Mouse (Mus musculus) c-Kit-positive CD71-negative TER-119-negative erythroid progenitor cells, embryonic 14.5 days (primary cell): ENCODE results near the gene Wrap73.

Experiments
- DNase-seq: peaks from one replicate; pipeline ENCODE4 v3.0.0-alpha.2; 2013; ENCODE audit warnings: low read depth

Wrap73 gene

DNA sequence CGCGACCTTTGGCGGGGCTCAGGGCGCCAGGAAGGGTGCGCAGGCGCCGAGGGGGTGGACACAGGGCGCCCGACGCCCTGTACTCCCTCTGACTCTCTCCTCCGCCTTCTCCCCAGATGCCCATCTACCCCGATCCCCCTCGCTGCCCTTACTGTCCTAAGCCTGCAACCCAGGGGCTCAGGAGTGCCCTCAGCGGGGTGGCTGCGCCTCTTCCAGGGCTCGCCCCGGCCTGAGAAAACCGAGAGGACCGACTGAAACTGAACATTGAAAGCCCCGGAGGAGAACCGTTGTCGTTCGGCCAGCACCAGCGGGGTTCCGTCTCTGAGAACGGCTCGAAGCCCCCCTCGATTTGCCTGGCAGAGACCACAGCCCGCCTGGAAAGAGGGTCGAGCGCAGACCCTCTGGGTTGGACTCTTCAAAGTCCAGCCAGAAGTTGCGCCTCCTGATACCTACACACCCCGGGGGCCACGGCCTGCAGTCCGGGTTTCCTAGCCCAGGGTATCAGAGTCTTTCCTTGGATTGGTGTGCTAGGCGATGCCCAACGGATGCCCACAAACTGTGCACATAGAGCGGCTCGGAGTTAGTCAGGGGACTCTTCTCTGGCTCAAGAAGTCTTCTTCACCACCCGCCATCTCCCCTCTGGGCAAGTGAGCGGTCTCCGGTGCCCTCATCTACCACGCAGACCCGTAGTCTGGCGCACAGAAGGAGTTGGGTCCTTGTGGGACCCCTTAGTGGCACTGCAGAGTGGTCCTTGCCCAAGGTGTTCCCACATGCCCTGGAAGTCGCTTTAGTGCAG lies 1.8 kb upstream of the Wrap73 start:
- DNase-seq: no peak

DNA sequence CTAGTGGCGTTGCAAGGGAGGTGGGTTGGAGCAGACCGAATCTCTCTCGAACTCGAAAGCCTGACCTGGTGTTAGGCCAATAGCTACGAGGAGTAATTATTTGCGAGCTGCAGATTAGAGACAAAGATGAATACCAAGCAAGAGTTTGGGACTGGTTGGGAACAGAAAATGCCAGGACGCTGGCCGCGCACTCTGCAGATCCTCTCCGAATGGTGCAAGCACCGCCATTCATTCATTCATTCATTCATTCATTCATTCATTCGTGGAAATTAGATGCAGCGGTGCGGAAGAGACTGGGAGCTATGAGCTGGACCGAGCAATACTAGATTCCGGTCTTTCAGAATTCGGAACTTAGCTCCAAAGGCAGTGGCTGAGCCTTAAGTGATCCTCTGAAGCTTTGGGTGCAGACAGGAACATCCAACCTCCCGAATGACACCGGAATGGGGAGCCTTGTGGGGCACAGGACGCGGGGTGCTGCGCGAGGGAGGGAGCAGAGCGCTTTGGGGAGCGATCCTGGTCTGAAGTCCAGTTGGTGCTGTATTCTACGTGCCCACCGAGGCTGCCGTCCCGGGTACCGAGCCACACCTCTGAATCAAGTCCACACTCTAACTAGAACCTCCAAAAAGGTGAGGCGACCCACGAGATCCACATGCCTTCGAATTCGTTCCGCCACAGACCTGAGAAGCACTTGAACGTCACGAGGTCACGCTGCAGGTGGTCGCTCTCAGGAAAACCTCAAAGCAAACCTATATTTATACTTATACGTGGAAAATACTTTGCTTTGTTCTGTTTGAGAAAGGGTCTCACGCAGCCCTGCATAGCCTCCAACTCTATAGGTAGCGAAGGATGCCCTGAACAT lies 934 bp upstream of the Wrap73 start:
- no peak for DNase-seq

- DNase-seq: no peak
Observed at GRCm38 (mm10) chr4:154144712-154145111, 2.5 kb downstream of the Wrap73 start.

DNA sequence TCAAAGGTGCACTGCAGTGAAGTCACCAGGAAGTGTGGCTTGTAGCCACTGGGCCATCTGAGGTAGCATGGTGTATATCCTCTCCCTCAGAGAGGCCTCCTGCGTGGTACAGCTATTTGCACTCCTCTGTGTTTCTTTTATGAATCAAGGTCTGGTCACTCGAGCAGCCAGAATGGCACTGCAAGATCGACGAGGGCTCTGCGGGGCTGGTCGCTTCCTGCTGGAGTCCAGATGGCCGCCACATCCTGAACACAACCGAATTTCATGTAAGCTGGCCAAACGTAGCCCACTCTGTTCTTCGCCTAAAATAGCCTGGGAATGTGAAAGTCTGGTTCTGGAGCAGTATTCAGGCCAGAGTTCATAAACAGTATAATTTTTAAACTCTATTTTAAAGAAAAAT lies 4.2 kb downstream of the Wrap73 start:
- no peak for DNase-seq

- no peak for DNase-seq
Observed at GRCm38 (mm10) chr4:154154104-154154503, 11.9 kb downstream of the Wrap73 start.

GRCm38 (mm10) chr4:154156050-154156449 lies 13.9 kb downstream of the Wrap73 start:
- no peak for DNase-seq

- no peak for DNase-seq
Observed at GRCm38 (mm10) chr4:154157970-154158662, 15.9 kb downstream of the Wrap73 start.

DNA sequence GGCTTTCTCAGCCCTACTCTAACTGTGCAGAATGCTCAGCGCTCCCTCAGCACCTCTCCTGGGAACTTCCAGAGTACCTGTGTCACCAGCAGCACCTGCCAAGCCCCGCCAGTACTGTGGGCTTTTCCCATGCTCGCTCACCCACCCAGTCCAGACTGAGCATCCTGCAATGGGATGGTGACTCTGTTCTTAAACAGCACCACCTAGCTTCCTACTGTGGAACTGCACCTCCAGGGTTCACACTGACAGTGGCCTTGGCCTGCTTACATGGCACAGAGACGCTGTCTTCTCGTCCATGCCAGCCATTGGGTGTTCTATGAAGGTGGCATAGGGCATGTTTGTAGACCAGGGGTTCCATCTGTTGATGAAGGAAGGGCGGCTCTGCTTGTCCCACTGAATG lies 16.8 kb downstream of the Wrap73 start:
- peak; percentile 88 for DNase-seq

DNA sequence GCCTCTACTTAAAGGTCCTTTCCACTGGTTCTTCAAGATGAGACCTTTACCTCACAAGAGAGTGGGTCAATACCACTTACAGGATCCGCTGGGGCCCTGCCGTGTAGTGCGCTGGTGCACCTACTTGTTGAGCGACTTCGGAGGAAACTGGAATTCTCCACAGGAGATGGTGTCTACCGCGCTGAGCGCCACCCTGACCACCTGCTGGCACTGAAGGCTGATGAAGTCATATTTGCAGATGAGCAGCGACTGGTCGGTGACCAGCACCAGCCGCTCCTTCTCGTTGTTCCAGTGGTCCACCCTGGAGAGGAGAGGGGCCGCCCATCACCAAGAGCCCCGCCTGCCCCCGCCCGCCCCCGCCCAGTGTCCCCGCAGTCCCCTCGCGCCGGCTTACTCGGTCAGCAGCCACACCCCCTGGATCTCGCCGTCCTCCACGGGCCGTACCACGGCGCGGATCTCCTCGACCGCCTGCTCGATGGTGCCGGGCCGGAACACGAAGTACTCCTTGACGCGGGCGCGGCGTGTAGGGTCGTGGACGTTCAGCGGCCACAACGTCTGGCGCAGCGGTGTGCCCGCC lies 17.9 kb downstream of the Wrap73 start:
- DNase-seq: no peak

- DNase-seq: peak; percentile 87
Observed at GRCm38 (mm10) chr4:154160538-154161390, 18.6 kb downstream of the Wrap73 start, which contains the start of gene Tprgl. TSS of gene Tprgl (minus strand) at chr4:154160666.

- DNase-seq: peak; percentile 70
Observed at GRCm38 (mm10) chr4:154163296-154163695, 21.1 kb downstream of the Wrap73 start.

DNA sequence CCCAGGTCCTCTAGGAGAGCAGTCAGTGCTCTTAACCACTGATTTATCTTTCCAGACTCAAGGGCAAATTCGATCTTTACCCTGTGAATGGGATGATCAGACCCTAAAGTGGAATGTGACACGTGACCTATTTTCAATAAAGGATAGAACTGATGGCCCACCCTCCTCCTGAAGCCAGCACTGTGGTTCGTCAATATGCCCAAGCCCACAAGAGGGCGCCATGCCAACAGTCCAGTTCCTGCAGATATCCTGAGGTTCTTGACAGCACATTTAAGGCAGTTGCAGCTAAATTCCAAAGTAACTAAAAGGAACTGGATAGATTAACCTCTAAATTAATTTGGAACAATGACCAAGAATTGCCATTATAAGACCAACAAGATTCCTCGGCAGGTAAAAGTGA lies 24.9 kb downstream of the Wrap73 start:
- DNase-seq: peak; percentile 56

GRCm38 (mm10) chr4:154170021-154170420 lies 27.8 kb downstream of the Wrap73 start:
- no peak for DNase-seq

DNA sequence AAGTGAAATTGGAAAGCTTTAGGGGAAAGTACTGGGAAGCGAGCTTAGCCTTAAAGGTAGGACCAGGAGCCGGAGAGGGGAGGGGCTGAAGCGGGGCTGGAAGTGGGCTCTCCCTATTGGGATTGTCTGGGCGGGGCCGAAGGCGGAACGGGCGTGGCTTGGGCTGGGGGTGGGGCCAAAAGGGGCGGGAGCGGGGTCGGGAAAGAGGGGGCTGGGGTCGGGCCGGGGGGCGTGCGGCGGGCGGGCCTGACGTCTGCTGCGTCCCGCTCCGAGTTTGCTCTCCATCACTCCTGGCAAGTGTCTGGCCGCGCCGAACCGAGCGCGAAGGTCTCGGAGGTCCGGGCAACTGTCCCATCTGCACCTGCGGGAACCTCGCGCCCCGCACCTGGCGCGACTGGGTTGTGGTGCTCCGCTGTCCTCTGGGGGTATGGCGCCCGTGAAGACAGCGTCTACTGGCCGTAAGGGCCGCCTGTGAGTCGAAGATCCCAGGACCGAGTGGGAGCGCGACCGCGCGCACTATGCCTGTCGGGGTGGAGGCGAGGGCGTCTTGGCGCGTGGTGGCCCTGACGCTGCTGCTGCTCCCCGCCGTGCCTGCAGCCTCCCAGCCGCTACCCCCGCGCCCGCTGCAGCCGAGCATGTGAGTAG lies 28.5 kb downstream of the Wrap73 start, which contains the start of gene Megf6:
TSS of gene Megf6 (plus strand) at position 225 of the 645 bp plus-strand sequence.
- no peak for DNase-seq

- DNase-seq: no peak
Observed at GRCm38 (mm10) chr4:154171151-154171930, 29.2 kb downstream of the Wrap73 start.

DNA sequence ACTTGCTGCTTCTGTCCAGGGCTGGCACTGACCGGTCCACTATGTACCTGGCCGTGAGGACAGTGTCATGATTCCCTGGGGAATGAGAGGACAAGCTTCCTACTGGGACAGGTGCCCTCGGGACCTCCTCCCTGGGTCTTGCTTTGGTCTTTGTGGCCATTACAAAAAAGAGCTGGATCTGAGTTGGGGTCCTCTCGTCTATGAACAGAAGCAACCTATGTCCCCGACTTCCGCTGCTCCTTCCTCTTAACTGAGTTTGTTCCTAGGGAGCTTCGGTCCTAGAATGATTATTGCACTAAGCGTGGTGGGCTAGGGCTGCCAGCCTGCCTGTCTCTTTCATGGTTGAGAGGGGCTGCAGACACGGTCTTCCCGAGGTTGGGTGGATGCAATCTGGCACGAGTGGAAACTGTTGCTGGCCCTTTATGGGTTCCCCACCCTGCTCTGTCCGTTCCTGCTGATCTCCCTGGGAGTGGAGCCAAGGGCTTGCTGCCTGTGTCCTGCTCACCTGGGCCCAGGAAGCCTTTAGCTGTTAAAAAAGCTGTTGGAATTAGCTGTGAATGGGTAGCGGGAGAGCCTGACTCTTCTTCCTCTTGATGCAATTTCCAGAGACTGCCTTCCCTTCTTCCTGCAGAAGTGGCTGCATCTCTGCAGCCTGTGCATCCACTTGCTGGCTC lies 29.9 kb downstream of the Wrap73 start:
- no peak for DNase-seq

- no peak for DNase-seq
Observed at GRCm38 (mm10) chr4:154177257-154177656, 35.1 kb downstream of the Wrap73 start.

- DNase-seq: no peak
Observed at GRCm38 (mm10) chr4:154181001-154181400, 38.8 kb downstream of the Wrap73 start.

GRCm38 (mm10) chr4:154183566-154183965 lies 41.4 kb downstream of the Wrap73 start:
- DNase-seq: no peak
